Mouse (Mus musculus) megakaryocyte, embryonic 14.5 days (primary cell): ENCODE data around the gene Tmem184b. TPM values are rescaled to one million over a fixed set of nuclear protein-coding genes. Genes with fewer than 3 reads are reported as not detected.

ENCODE experiments used
- H3K27me3 ChIP-seq: replicated peaks from 2 replicates; pipeline ENCODE3; 2012; ENCODE audit warnings: inconsistent platforms
- H3K36me3 ChIP-seq: replicated peaks from 2 replicates; pipeline ENCODE3; 2012; ENCODE audit warnings: low read length, inconsistent platforms, mixed read lengths
- H3K4me1 ChIP-seq: 2 replicates; pipeline ENCODE4 v1.6.1; 2012; ENCODE audit warnings: inconsistent platforms
- H3K4me3 ChIP-seq: replicated peaks from 2 replicates; pipeline ENCODE3; 2012; ENCODE audit warnings: moderate library complexity, mild to moderate bottlenecking, inconsistent platforms
- H3K9me3 ChIP-seq: 2 replicates; pipeline ENCODE4 v1.6.1; 2012; ENCODE audit warnings: inconsistent platforms
- FLI1 ChIP-seq: IDR thresholded peaks from 2 replicates; pipeline ENCODE4 v1.6.1; 2012; ENCODE audit warnings: low read length, inconsistent platforms, mixed read lengths
- GATA1 ChIP-seq: IDR thresholded peaks from 3 replicates; pipeline ENCODE4 v1.6.1; 2012; ENCODE audit warnings: mixed read lengths, low read length, inconsistent platforms, borderline replicate concordance
- polyA plus RNA-seq: library from polyadenylated mRNA; stranded (reverse); fragments of >175 nt; gene quantifications from 2 replicates; pipeline ENCODE4 v1.2.3, GENCODE M21; 2012; ENCODE audit warnings: low replicate concordance; ENCODE audit not compliant: insufficient read depth

Gene Tmem184b
- polyA plus RNA-seq, 1 experiment, result 58.6 TPM

- no peaks in the 10 kb centered on the region for H3K27me3 ChIP-seq
- no peak for TF ChIP-seq FLI1
- no peak overlapping the region for H3K4me3 ChIP-seq
- peaks cover 66% of the 10 kb centered on the region for H3K36me3 ChIP-seq
- H3K9me3 ChIP-seq, result no peaks in the 10 kb centered on the region
- H3K4me1 ChIP-seq, result peaks cover 69% of the 10 kb centered on the region
These were observed 15.2 kb downstream of the Tmem184b start for GRCm38 (mm10) chr15:79388171-79388570.

DNA sequence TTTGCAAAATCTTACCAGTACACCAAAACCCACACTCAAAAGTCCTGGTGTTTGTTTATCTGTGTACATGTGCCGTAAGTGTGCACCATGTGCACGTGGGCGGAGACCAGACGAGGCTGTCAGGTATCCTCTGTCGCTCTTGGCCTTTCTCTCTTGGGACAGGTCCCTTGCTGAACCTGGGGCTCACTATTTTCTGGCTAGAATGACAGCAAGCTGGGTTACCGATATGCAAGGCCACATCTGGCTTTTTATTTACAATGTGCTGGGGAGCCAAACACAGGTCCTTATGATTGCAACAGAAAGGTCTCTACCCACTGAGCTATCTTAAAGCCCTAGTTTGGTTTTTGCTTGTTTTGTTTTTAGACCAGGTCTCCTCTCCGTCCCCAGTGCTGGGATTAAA lies 15.8 kb downstream of the Tmem184b start:
- TF ChIP-seq GATA1 (no peak), FLI1 (no peak)
- Histone ChIP-seq H3K4me1 (peaks cover 63% of the 10 kb centered on the region), H3K9me3 (no peaks in the 10 kb centered on the region)

DNA sequence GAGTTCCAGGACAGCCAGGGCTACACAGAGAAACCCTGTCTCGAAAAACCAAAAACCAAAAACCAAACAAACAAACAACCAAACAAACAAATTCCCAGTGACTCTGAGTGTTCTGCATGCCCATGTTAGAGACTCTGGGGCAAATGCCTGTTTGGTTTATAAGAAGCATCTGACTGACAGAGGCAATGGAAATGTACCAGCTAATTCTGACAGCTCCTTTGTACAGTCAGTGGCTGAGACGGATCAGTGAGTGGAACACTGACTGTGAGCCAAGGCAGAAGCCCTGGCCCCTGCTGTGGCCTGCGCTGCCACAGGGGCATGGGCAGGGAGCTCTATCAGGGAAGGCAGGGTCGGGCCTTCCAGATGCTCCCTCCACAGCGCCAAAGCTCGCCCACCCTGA lies 16.3 kb downstream of the Tmem184b start:
- H3K4me3 ChIP-seq, result peak overlapping the region; percentile 65
- no peaks in the 10 kb centered on the region for H3K9me3 ChIP-seq
- TF ChIP-seq FLI1 (no peak), GATA1 (no peak)
- H3K4me1 ChIP-seq, result peaks cover 58% of the 10 kb centered on the region
- peaks cover 60% of the 10 kb centered on the region for H3K36me3 ChIP-seq
- no peaks in the 10 kb centered on the region for H3K27me3 ChIP-seq

More for the DNA sequence above, 15.8 kb downstream of the Tmem184b start:
- H3K36me3 ChIP-seq, result peaks cover 61% of the 10 kb centered on the region
- H3K27me3 ChIP-seq, result no peaks in the 10 kb centered on the region
- no peak overlapping the region for H3K4me3 ChIP-seq

- Histone ChIP-seq H3K36me3 (peaks cover 56% of the 10 kb centered on the region), H3K27me3 (no peaks in the 10 kb centered on the region), H3K4me3 (no peak overlapping the region), H3K9me3 (no peaks in the 10 kb centered on the region), H3K4me1 (peaks cover 42% of the 10 kb centered on the region)
- TF ChIP-seq FLI1, result no peak
- no peak for TF ChIP-seq GATA1
These were observed 21.7 kb downstream of the Tmem184b start for GRCm38 (mm10) chr15:79381644-79382043.

- Histone ChIP-seq H3K27me3 (no peaks in the 10 kb centered on the region), H3K4me1 (peaks cover 37% of the 10 kb centered on the region), H3K4me3 (peak overlapping the region; percentile 48), H3K9me3 (no peaks in the 10 kb centered on the region), H3K36me3 (peaks cover 56% of the 10 kb centered on the region)
- TF ChIP-seq GATA1 (no peak), FLI1 (no peak)
These were observed 22.6 kb downstream of the Tmem184b start for GRCm38 (mm10) chr15:79380468-79381444.

GRCm38 (mm10) chr15:79379658-79380057 lies 23.7 kb downstream of the Tmem184b start:
- TF ChIP-seq GATA1 (no peak), FLI1 (no peak)
- no peak overlapping the region for H3K4me3 ChIP-seq
- no peaks in the 10 kb centered on the region for H3K27me3 ChIP-seq
- H3K4me1 ChIP-seq, result peaks cover 35% of the 10 kb centered on the region
- H3K36me3 ChIP-seq, result peaks cover 59% of the 10 kb centered on the region
- H3K9me3 ChIP-seq, result no peaks in the 10 kb centered on the region

- H3K4me1 ChIP-seq, result peaks cover 35% of the 10 kb centered on the region
- TF ChIP-seq GATA1, result no peak
- no peak for TF ChIP-seq FLI1
- no peaks in the 10 kb centered on the region for H3K9me3 ChIP-seq
- peaks cover 63% of the 10 kb centered on the region for H3K36me3 ChIP-seq
- H3K4me3 ChIP-seq, result no peak overlapping the region
- no peaks in the 10 kb centered on the region for H3K27me3 ChIP-seq
These were observed 24.8 kb downstream of the Tmem184b start for GRCm38 (mm10) chr15:79378608-79379007.

GRCm38 (mm10) chr15:79377681-79378080 lies 25.7 kb downstream of the Tmem184b start:
- TF ChIP-seq FLI1 (no peak), GATA1 (no peak)
- Histone ChIP-seq H3K36me3 (peaks cover 70% of the 10 kb centered on the region), H3K4me1 (peaks cover 35% of the 10 kb centered on the region)

DNA sequence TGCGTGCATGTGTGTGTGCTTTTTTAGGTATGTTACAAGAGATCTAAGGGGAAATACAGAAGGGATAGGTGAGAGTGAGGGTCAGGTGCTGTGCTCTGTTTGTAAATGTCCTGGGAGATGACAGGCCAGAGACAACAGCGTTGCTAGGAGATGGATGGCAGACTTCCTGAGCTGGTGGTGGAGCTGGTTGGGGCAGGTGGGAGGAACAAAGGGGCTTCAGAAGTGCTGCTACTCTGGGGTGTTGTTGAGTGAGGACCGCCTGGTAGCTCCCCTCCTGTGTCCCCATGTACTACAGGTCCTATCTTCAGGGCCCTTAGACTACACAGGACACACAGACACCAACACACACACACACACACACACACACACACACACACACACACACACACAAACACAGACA lies 28.6 kb downstream of the Tmem184b start:
- Histone ChIP-seq H3K27me3 (no peaks in the 10 kb centered on the region), H3K36me3 (peaks cover 90% of the 10 kb centered on the region), H3K9me3 (no peaks in the 10 kb centered on the region), H3K4me1 (peaks cover 31% of the 10 kb centered on the region), H3K4me3 (no peak overlapping the region)
- no peak for TF ChIP-seq FLI1
- no peak for TF ChIP-seq GATA1

More at GRCm38 (mm10) chr15:79377681-79378080, 25.7 kb downstream of the Tmem184b start:
- no peaks in the 10 kb centered on the region for H3K27me3 ChIP-seq
- no peaks in the 10 kb centered on the region for H3K9me3 ChIP-seq
- H3K4me3 ChIP-seq, result no peak overlapping the region

DNA sequence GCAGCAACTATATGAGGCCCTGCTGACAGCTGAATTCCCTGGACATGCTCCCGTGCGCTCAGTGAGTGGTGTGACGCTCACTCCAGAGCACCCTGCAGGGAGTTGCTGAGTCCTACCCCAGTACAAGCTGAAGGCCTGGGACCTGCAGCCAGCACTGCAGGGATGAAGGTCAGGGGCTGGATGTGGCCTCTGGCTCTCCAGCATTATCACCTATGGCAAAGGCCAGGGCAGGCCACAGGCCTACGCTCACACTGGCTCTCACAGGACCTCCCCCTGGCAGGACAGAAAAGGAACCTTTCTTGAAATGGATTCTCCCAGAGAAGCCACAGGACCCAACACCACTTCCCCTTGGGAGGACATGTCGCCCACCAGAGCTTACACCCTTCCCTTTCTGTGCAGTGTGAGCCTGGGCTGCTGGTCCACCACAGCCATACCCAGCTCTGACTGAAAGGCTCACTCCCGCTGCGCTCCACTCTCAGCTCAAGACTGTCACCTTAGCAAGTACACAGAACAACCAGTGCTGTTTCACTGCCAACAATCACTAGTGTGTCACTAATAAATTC lies 33.0 kb downstream of the Tmem184b start:
- peaks cover 96% of the 10 kb centered on the region for H3K36me3 ChIP-seq
- TF ChIP-seq GATA1 (no peak), FLI1 (no peak)
- H3K4me3 ChIP-seq, result no peak overlapping the region
- H3K4me1 ChIP-seq, result peaks cover 27% of the 10 kb centered on the region
- H3K27me3 ChIP-seq, result no peaks in the 10 kb centered on the region
- H3K9me3 ChIP-seq, result no peaks in the 10 kb centered on the region
